Mouse (Mus musculus) kidney, postnatal 25 days (tissue): ENCODE results near the gene Focad.

Source experiments
- DNase-seq, 2 experiments: peaks; one replicate each; pipeline ENCODE4 v3.0.0; 2021; ENCODE audit warnings: mixed read lengths in 2 of 2

Focad gene

DNA sequence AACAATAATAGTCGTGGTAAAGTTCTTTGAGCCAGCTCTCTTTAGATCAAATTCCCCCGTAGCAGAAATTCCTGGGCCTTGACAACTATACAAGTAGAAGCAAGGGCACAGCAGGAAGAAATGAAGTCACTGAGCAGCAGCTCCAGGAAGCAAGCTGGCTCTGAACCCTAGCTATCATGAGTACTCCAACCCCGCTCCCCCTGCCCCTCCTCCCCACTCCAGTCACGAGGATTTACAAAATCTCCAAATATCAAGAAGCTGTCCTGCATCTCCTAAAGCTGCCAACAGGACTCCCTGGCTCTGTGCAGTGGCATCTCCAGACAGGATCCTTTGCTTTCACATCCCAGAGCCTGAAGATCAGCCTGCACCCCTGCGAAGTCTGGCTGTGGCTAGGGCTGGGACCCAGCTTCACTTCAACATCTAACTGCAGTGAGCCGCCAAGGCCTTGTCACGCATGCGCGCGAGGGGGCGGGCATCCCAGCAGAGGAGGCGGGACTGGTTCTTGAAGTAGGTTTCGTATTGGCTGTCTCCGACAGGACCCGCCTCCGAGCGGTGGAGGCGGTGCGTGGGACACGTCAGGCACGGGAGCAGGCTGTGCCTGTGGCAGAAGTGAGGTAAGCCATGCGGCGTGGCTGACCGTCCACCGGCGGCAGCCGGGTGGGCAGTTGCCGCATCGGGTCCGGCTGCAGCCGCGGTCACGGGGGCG is at the start of gene Focad:
Gene Focad (plus strand): TSS at position 568 of the 706 bp plus-strand sequence.
- peak; percentile 98 for DNase-seq

DNA sequence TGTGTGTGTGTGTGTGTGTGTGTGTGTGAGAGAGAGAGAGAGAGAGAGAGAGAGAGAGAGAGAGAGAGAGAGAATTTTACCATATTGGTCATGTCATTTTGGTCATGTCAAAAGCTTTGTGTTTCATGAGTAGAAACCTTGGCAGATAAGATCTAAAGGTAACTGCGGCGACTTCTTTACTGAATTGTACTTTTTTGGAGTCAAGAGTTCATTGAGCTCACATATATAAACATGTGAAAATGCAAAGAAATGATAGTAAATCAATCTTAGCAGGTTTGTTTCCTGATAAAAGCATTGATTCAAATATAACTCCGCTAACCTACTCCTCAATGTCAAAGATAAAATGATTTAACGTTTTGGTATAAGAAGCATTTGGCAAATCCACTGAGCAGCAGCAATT is 49.3 kb upstream of the Focad start:
- no peak for DNase-seq

DNA sequence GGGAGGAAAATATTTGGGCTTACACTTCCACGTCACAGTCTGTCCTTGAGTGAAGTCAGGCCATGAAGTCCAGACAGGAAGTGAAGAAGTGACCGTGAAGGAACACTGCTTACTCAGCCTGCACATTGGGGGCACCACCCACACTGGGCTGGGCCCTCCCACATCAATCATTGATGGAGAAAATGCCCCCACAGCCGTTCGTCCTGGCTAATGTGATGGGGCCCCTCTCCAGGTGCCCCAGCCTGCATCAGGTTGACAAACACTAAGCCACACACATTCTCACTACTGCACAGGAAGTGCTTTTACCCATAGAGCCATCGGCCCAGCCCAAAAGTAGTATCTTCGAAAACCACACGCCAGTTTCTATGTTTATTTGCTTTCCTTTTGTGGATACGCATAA is 48.1 kb upstream of the Focad start:
- no peak for DNase-seq

GRCm38 (mm10) chr4:88075388-88075787 is 19.0 kb upstream of the Focad start:
- DNase-seq = no peak

DNA sequence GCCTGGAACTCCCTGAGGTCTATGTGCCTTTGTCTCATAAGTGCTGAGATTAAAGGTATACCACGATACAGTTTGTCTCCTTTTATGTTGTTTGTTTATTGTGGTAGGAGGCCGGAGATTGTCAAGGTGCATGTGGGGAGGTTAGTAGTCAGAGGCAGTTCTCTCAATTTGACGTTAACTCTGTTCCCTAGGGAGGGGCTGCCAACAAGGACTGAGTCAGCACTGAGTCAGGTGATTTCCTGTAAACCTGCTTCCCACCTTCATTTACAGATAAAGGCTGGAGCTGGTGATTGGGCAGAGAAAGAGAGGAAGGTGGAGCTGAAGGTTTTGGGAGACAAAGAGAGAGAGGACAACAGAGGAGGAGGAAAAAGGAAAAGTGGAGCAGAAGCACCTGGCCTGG is 15.4 kb upstream of the Focad start:
- DNase-seq = no peak

DNA sequence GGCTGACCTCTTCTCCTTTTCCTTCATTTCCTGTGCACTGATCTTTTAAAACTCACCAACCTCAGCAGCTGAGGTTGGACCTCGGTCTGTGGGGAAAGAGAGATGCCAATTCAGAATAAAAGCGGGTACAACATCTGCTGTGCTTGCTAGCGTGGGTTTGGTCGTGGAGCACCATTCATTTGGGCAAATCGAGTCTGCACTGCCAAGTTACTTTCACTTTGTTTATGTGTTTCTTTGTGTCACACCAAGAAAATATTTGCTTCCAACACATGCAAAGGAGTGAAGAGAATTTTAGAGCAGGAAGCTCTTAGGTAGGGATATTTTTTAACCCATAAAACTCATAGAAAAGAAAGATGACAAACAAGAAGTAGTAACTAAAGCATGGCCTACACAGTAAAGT is 13.0 kb upstream of the Focad start:
- DNase-seq = no peak

- DNase-seq = no peak
Measured at GRCm38 (mm10) chr4:88081885-88082284, 12.5 kb upstream of the Focad start.

DNA sequence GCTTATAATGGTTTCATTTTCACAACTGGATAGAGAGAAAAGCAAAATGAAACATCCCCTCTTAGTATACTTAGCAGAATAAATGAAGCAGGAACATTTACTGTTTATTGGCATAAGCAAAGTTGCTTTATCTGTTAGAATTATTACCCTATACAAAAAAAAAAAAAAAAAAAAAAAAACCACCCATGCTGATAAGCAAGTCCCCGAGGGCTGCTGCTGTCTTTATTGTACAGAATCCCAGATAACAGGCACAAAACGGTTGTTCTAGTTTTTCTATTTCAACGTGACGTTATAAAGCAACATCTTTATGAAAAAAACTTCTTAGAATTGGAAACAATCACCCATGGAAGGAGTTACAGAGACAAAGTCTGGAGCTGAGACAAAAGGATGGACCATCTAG is 12.0 kb upstream of the Focad start:
- no peak for DNase-seq

DNA sequence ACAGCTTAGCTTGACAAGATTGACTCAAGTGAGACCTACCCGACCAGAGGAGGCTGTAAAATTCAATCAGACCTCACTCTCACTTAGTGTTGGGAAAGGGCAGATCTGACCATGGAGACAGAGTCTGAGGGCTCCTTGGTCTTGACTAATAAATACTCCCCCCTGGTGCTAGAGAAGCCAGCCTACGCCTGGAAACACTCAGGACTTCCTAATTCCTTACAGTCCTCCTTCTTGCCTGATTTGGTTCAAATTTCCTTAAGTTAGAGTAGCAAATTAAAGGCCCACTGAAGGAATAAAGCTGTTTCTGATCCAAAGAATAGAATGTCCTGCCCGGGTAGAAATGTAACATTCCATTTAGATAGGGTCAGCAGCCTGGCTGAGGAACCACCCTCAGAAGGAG is 10.6 kb upstream of the Focad start:
- DNase-seq = no peak

GRCm38 (mm10) chr4:88090316-88090715 is 4.1 kb upstream of the Focad start:
- no peak for DNase-seq

DNA sequence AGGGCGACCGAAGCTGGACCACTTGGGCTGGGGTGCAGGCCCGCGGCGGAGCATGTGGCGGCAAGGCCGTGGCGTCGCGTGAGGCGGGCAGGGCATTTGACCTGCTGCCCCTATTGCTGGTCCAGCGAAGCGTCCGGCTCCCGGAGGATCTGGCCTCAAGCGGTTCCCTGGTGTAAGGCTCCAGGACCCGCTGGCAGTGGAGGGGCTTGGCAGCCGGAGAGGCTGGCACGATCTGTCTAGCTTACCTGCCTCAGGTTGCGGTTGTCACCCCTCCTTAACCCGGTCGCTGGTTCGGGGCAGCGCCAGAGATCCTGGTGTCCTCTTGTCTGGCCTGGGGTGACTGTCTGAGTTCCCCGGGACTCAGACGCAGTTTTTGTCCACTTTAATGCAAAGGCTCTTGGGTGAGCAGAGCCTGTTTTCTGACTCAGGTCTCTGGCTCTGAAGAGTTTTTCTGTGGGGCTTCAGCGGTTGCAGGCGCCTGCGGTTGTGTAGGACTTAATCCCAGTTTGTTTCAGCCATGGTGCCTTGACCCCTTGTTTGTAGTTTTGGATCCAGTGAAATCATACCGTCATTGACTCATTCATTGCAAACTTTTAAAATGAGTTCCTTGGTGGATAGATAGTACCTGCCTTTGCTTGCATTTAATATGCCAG is 465 bp downstream of the Focad start:
- no peak for DNase-seq

DNA sequence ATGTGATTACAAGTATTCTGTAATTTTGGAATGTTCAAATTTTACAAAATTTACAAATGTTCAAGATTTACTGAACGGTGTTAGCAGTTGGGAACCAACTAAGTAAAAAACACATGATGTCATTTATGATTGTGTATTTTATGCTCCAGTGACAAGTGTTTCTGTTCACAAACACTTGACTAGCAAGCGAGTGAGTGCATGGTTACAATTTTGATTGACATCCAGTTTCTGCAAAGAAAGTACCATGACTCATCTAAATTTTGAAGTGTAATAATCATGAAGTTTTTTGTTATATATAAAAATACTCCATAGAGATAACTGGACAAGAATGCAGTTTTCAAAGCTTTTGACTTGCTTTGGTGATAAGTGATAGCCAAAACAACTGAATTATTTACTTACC is 1.3 kb downstream of the Focad start:
- DNase-seq = no peak

- no peak for DNase-seq
Measured at GRCm38 (mm10) chr4:88108585-88108984, 14.2 kb downstream of the Focad start.

DNA sequence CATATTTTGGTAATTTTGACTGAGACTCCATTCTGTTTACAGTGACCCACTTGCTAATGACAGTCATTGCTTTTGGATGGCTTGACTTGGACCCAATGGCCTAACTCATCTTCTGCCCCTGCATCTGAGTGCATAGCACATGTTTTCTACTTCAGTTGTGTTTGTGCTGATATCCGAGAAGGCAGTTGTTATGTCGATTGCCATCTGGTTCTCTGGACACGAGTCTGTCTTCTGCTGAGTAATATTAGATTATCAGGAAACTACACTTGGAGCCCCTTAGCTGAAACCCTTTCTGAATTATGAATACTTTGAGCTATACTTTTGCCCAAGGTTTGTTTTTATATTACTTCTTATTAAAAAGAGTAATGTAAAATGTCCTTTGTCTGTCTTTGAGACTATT is 22.9 kb downstream of the Focad start:
- no peak for DNase-seq

- no peak for DNase-seq
Measured at GRCm38 (mm10) chr4:88117942-88118341, 23.5 kb downstream of the Focad start.

DNA sequence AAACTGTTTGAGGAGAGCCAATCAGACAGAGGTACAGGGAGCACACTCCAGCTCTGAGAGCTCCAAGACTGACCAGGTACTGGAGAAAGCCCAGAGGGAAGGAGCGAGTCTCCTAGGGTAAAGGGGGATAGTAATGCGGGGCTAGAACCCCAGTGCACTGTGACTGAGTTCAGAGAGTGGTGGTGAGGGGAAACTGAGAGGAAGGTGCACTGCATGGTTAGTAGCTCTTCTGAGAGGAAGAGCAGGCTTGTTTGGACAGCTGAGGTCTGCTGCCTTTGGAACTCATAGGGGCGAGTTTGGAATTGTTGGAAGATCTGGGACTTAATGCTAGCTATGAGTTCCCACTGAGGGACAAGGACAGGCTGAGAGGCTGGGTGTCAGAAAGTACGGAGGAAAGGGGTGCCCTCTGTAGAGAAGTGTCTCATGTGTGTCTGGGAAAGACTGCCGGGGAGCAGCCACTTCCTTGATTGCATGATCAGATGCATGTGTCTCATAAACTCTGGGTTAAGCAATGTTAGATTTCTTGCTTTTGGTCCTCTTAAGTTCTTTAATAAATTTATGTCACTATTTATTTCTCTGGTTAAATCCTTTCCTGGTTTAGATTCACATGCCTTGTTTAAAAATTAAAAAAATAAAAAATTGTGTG is 24.4 kb downstream of the Focad start:
- DNase-seq = no peak

- no peak for DNase-seq
Measured at GRCm38 (mm10) chr4:88120091-88120490, 25.7 kb downstream of the Focad start.

- DNase-seq = no peak
Measured at GRCm38 (mm10) chr4:88122472-88122871, 28.0 kb downstream of the Focad start.

DNA sequence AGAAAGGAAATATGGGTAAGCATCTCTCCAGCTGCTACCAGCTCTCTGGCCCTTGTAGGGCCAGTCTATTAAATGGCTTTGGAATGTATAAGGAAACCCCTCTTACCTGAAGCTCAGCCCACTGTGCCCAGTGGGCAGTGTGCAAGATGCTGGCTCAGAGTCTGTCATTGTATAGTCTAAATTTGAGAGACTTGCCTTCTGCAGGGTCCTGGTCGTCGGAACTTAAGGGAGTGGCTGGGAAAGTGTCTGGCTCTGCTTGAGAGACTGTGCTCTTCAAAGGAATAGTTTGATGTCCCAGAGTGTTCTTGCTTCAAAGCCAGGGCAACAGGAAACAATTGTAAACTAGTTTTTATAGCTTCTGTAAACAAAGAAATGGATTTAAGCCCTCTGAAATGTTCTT is 41.5 kb downstream of the Focad start:
- no peak for DNase-seq

DNA sequence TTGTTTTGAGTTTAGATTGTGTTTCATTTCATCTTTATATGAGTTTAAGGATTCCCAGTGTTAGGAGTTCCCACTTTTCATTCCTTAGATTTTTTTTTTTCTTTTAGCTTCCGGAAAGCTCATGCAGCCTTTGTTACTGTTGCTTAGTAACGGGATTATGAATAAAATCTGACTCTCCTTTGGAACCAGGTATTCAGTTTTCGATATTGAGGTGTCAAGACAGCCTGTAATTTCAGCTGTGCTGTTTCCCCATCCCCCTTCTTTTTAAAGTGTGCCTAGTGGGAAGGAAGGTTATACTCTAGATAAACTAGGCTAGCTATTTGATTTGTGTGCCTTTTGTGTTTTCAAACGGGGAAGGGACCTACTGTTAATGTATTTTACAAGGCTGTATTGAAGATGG is 42.1 kb downstream of the Focad start:
- no peak for DNase-seq

GRCm38 (mm10) chr4:88138366-88138917 is 44.0 kb downstream of the Focad start:
- no peak for DNase-seq

DNA sequence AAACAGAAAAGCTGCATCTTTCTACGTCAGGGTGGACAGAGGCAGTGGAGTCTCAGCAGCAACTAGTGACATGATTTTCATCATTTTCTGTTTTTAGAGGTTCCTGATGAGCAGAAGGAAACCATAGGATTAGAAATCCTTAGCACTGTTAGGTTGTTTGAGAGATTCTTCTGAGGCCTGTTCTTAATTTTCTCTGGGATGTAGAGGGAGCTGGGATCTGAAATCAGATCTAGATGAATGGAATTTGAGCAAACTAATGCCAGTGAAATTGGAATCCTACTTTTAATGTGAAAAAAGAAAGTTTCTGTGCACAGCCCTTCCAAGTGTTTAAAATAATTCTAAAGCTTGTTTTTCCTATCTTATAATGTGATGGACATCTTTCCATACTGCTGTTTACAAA is 55.0 kb downstream of the Focad start:
- DNase-seq = no peak

GRCm38 (mm10) chr4:88155490-88156160 is 61.2 kb downstream of the Focad start:
- DNase-seq = no peak
